Mouse (Mus musculus): Measurements from ENCODE around the gene Pon3. TPM values are rescaled to one million over a fixed set of nuclear protein-coding genes. Genes with fewer than 3 reads are reported as not detected.

Pon3 gene
- 7.1 TPM in 2 replicates for polyA plus RNA-seq (2014; fragmentation: Nextera tagmentation; extraction: Ambion mirVana)

DNA sequence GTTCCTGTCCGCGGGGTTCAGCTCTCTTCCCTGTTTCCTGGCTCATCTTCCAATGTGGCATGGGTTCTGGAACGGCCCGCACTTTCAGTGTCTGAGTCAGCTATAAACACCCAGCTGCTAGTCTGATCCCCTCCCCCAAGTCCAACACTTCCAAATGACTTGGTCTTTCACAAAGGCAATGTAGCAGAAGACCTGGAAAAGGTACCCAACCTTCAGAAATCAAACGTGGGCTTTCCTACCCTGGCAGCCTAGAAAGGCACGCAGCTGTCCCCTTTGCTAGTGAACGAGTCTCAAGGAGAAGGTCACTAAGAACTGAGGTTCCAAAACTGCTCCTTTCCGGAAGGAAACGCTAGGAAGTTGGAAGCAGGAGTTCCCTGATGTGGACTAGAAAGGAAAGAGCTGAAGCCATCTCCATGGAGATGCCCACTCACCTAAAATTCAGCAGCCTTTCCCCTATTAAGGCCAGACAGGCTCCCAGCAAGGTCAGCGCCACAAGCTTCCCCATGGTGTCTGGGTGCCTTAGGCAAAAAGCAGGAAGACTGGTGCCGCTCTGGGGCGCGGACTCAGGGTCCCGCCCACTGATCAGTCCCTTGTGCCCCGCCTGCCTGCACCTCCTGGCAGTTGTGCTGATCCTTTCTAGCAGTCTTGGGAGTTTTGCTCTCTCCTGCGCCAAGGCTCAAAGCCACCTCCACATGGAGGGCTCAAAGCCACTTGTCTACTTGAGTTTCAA lies at the start of gene Pon3:
TSS of gene Pon3 (minus strand) at position 565 of the 730 bp plus-strand sequence.
- Histone ChIP-seq H3K4me3 (ENCODE audit: low read depth, low read length) (peak within 1 kb of the TSS; percentile 8; the same call in 1 of the 2 replicates), H3K9ac (ENCODE audit: low read length) (peak within 1 kb of the TSS; percentile 24; the same call in 1 of the 2 replicates), H3K27ac (ENCODE audit: low read depth, low read length) (no peak within 1 kb of the TSS)

DNA sequence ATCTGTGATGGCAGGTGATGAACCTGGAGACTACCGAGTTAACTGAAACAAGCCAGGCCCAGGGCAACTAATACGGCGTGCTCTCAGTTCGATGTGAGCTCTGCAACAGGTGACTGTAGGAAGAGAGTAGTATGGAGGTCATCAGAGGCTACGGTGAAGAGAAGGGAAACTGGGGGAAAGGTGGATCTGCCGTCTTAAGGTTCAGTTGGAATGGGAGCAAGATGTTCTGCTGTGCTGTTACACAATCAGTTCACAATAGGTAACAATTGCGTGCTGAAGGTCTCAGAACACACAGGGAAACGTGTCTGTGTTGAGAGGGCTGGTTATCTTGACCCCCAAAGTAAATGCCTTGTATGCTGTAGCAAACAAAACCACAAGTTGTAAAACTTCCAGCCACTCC lies 48.9 kb upstream of the Pon3 start:
- no peak overlapping the region for H3K9ac ChIP-seq (ENCODE audit: low read length)
- no peak overlapping the region for H3K4me2 ChIP-seq
- 85% methylated on average over 8 of the region's 8 CpGs for WGBS
- no peak overlapping the region for H3K4me3 ChIP-seq (ENCODE audit: low read depth, low read length)
- 0 out of 2 replicates have a peak, but pooled peaks cover 2% of the 10 kb centered on the region for H3K27me3 ChIP-seq (ENCODE audit: control insufficient read depth, insufficient read depth, low read length)
- no peaks in the 10 kb centered on the region for H3K36me3 ChIP-seq (ENCODE audit: control insufficient read depth, insufficient read depth, low read length)
- no peaks in the 10 kb centered on the region for H3K9me3 ChIP-seq (ENCODE audit: control insufficient read depth, low read length)
- H3K27ac ChIP-seq (ENCODE audit: low read depth, low read length): no peak overlapping the region
- ATAC-seq (ENCODE audit: low FRiP score) (no peak), DNase-seq (ENCODE audit: low spot score, missing footprints) (no peak)
- no peaks in the 10 kb centered on the region for H3K4me1 ChIP-seq (ENCODE audit: control insufficient read depth, insufficient read depth, low read length)

More for the DNA sequence above, at the start of gene Pon3:
- H3K36me3 ChIP-seq (ENCODE audit: control insufficient read depth, insufficient read depth, low read length): no peaks in the 10 kb centered on the region
- DNase-seq (ENCODE audit: low spot score, missing footprints) (peak; percentile 85), ATAC-seq (ENCODE audit: low FRiP score) (peak; percentile 76)
- H3K4me1 ChIP-seq (ENCODE audit: control insufficient read depth, insufficient read depth, low read length): 0 out of 2 replicates have a peak, but pooled peaks cover 3% of the 10 kb centered on the region
- peak within 1 kb of the TSS; percentile 34 for H3K4me2 ChIP-seq
- H3K27me3 ChIP-seq (ENCODE audit: control insufficient read depth, insufficient read depth, low read length): no peaks in the 10 kb centered on the region
- 15% methylated on average over 16 of the region's 16 CpGs for WGBS
- H3K9me3 ChIP-seq (ENCODE audit: control insufficient read depth, low read length): no peaks in the 10 kb centered on the region

DNA sequence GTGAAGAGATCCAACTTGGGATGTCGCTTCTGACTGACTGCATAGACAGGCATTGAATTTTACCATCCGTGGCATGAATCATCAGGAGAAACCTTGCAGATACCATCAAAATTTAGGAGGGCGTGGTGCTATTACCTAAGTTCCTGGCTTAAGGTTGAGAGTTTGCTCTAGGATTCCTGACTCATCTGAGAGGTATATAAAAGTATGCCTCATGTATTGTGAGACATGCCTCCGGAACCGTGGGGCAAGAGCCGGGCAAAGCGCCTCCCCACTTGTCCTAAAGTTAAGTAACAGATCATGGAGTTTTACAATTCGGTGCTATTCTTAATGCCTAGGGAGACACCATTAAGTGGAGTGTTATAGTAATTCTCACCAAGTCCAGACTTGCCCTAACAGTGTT lies 44.5 kb upstream of the Pon3 start:
- DNase-seq (ENCODE audit: low spot score, missing footprints) (no peak), ATAC-seq (ENCODE audit: low FRiP score) (no peak)
- no peak overlapping the region for H3K4me3 ChIP-seq (ENCODE audit: low read depth, low read length)
- 92% methylated on average over 8 of the region's 8 CpGs for WGBS
- no peaks in the 10 kb centered on the region for H3K9me3 ChIP-seq (ENCODE audit: control insufficient read depth, low read length)
- H3K4me1 ChIP-seq (ENCODE audit: control insufficient read depth, insufficient read depth, low read length): peaks cover 6% of the 10 kb centered on the region; the same call in 1 of the 2 replicates
- no peak overlapping the region for H3K4me2 ChIP-seq
- 0 out of 2 replicates have a peak, but pooled peaks cover 2% of the 10 kb centered on the region for H3K27me3 ChIP-seq (ENCODE audit: control insufficient read depth, insufficient read depth, low read length)
- H3K36me3 ChIP-seq (ENCODE audit: control insufficient read depth, insufficient read depth, low read length): no peaks in the 10 kb centered on the region
- no peak overlapping the region for H3K27ac ChIP-seq (ENCODE audit: low read depth, low read length)
- no peak overlapping the region for H3K9ac ChIP-seq (ENCODE audit: low read length)

DNA sequence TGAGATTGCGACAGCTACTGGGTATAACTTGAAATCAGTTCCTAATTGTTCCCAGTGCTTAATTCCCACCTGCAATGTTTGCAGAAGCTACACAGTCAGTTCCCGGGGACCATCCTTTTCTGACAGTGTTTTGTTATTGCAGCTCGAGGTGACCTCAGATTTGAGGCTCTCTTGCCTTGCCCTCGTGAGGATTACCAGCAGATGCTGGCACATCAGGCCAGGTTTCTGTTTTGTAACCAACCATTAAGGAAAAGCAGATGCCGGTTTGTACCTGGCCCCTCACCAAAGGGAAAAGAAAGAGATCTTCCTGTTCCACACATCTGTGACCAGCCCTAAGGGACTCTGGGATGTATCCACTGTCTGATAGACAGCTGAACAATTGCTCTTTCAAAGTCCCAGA lies 43.5 kb upstream of the Pon3 start:
- Histone ChIP-seq H3K4me1 (ENCODE audit: control insufficient read depth, insufficient read depth, low read length) (peaks cover 6% of the 10 kb centered on the region; the same call in 1 of the 2 replicates), H3K9me3 (ENCODE audit: control insufficient read depth, low read length) (no peaks in the 10 kb centered on the region), H3K4me2 (no peak overlapping the region), H3K9ac (ENCODE audit: low read length) (no peak overlapping the region), H3K27ac (ENCODE audit: low read depth, low read length) (no peak overlapping the region), H3K27me3 (ENCODE audit: control insufficient read depth, insufficient read depth, low read length) (0 out of 2 replicates have a peak, but pooled peaks cover 2% of the 10 kb centered on the region), H3K4me3 (ENCODE audit: low read depth, low read length) (no peak overlapping the region), H3K36me3 (ENCODE audit: control insufficient read depth, insufficient read depth, low read length) (no peaks in the 10 kb centered on the region)
- WGBS: 63% methylated on average over 5 of the region's 5 CpGs
- ATAC-seq (ENCODE audit: low FRiP score) (no peak), DNase-seq (ENCODE audit: low spot score, missing footprints) (no peak)

DNA sequence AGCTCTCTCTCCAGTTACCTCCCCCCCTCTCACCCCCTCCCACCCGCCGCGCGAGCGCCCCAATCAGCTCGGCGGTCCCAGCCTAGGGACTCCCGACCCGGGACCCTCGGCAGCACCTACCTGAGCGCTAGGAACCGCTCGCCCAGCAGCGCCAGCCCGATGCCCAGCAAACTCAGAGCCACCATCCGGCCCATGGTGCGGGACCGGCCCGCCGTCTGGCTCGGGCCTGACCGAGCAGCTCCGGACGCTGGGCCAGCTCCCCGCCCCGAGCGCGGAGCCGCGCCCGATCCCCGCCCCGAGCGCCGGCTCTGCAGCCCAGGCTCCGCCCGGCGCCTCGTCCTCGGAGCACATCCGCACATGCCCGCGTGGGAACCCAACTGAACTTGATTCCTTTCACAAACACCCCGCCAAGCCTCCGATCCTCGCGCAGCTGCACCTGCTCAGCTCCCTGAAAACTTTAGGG lies 42.0 kb upstream of the Pon3 start, which contains the start of gene Pon2:
TSS of gene Pon2 (minus strand) at position 364 of the 463 bp plus-strand sequence.
- no peaks in the 10 kb centered on the region for H3K36me3 ChIP-seq (ENCODE audit: control insufficient read depth, insufficient read depth, low read length)
- 0 out of 2 replicates have a peak, but pooled peaks cover 2% of the 10 kb centered on the region for H3K27me3 ChIP-seq (ENCODE audit: control insufficient read depth, insufficient read depth, low read length)
- H3K4me2 ChIP-seq: peak within 1 kb of the TSS; percentile 71
- WGBS: 0% methylated on average over 46 of the region's 47 CpGs
- ATAC-seq (ENCODE audit: low FRiP score): peak; percentile 96
- H3K9me3 ChIP-seq (ENCODE audit: control insufficient read depth, low read length): no peaks in the 10 kb centered on the region
- peak within 1 kb of the TSS; percentile 26; the same call in 1 of the 2 replicates for H3K27ac ChIP-seq (ENCODE audit: low read depth, low read length)
- peak within 1 kb of the TSS; percentile 72 for H3K9ac ChIP-seq (ENCODE audit: low read length)
- H3K4me3 ChIP-seq (ENCODE audit: low read depth, low read length): peak within 1 kb of the TSS; percentile 55
- H3K4me1 ChIP-seq (ENCODE audit: control insufficient read depth, insufficient read depth, low read length): peaks cover 6% of the 10 kb centered on the region; the same call in 1 of the 2 replicates
- DNase-seq (ENCODE audit: low spot score, missing footprints): peak; percentile 97

DNA sequence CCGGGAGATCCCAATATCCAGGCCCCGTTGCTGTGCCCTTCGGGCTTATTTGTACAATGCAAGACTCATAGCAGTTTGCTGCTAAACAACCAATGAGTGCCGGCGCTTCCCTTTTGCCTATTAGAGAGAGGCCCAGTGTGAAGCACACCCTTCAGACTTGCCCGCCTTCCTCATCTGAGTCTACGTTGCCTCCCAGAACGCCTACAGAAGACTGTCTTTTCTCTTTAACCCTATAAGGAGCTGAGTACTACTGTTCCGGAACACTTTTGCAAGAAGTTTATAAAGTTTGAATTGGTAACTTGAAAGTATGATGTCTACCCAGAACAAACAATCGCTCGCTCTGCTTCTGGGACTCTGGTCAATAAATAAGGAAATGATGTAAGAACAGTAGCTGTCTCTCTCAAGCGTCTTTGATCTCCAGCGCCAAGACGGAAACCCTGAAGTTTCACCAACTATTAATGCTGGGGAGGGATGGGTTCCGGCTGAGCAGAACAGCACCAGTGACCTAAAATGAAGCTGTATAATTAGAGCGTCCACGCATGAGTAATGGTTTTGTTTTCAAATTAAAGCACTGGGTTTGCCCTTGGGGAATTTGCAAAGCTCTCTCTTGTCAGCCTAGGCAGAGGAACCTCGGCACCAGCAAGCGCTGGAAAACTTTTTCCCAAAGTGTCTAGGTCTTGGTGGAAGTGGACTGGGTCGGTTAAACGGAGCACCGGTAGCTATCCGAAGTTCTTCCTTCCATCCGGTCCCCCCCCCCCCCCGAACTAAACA lies 41.4 kb upstream of the Pon3 start:
- H3K9ac ChIP-seq (ENCODE audit: low read length): peak overlapping the region; percentile 72
- ATAC-seq (ENCODE audit: low FRiP score): peak; percentile 58
- H3K9me3 ChIP-seq (ENCODE audit: control insufficient read depth, low read length): no peaks in the 10 kb centered on the region
- peak overlapping the region; percentile 55 for H3K4me3 ChIP-seq (ENCODE audit: low read depth, low read length)
- peak; percentile 95 for DNase-seq (ENCODE audit: low spot score, missing footprints)
- H3K36me3 ChIP-seq (ENCODE audit: control insufficient read depth, insufficient read depth, low read length): no peaks in the 10 kb centered on the region
- 0 out of 2 replicates have a peak, but pooled peaks cover 2% of the 10 kb centered on the region for H3K27me3 ChIP-seq (ENCODE audit: control insufficient read depth, insufficient read depth, low read length)
- H3K4me1 ChIP-seq (ENCODE audit: control insufficient read depth, insufficient read depth, low read length): peaks cover 6% of the 10 kb centered on the region; the same call in 1 of the 2 replicates
- WGBS: 8% methylated on average over 25 of the region's 25 CpGs
- H3K27ac ChIP-seq (ENCODE audit: low read depth, low read length): peak overlapping the region; percentile 26; the same call in 1 of the 2 replicates
- H3K4me2 ChIP-seq: peak overlapping the region; percentile 71

DNA sequence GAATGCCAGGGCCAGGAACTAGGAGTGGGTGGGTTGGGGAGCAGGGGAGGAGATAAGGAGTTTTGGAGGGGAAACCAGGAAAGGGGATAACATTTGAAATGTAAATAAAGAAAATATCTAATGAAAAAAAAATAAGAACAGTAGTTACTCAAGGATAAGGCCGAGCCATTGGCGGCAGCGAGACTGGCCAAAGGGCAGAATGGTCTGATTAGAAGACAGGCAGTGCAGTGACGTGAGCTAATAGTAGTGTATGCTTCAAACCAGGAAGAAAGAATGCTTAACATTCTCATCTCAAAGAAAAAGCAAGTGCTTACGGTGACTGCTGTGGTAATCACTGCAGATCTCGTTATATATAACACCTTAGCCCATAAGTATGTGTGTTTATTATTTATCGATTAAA lies 40.0 kb upstream of the Pon3 start:
- Histone ChIP-seq H3K27me3 (ENCODE audit: control insufficient read depth, insufficient read depth, low read length) (0 out of 2 replicates have a peak, but pooled peaks cover 2% of the 10 kb centered on the region), H3K27ac (ENCODE audit: low read depth, low read length) (no peak overlapping the region), H3K9me3 (ENCODE audit: control insufficient read depth, low read length) (no peaks in the 10 kb centered on the region), H3K4me3 (ENCODE audit: low read depth, low read length) (no peak overlapping the region), H3K4me1 (ENCODE audit: control insufficient read depth, insufficient read depth, low read length) (peaks cover 6% of the 10 kb centered on the region; the same call in 1 of the 2 replicates), H3K36me3 (ENCODE audit: control insufficient read depth, insufficient read depth, low read length) (no peaks in the 10 kb centered on the region), H3K9ac (ENCODE audit: low read length) (no peak overlapping the region), H3K4me2 (no peak overlapping the region)
- ATAC-seq (ENCODE audit: low FRiP score): no peak
- WGBS: 94% methylated on average over 7 of the region's 7 CpGs
- no peak for DNase-seq (ENCODE audit: low spot score, missing footprints)

DNA sequence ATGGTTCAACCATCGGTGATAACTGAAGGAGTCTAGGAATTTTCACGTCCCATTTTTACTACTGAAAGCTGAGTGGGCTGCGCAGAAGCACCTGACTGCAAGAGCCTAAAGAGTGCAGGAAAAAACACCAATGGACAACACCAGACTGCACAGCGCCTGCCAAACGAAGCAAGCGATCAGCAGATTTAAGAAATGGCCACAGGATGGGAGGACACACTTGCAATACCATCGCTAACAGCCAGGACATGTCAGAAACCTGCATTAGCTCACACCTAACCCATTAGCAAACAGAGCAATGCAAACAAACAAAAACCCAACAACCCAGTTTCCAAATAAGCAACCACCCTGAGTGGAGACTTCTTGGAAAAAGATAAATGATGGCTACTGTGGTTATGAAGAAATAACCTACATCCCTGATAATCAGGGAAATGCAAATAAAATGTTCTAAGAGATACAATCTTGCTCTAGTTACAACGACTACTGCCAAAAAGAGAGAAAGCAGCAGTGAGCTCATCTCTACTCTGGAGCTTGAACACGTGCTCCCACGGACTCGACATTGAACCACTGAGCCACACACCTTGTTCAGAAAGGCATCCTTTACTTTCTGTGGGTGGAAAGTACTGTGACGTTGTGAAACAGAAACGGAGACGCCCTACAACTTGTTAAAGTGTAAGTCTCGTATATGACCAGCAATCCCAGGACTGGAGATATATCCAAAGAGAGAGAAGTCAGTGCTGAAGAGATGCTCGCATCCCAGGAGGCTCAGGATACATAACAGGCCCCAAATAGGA lies 38.8 kb upstream of the Pon3 start:
- Histone ChIP-seq H3K9me3 (ENCODE audit: control insufficient read depth, low read length) (no peaks in the 10 kb centered on the region), H3K4me1 (ENCODE audit: control insufficient read depth, insufficient read depth, low read length) (peaks cover 6% of the 10 kb centered on the region; the same call in 1 of the 2 replicates), H3K4me2 (no peak overlapping the region), H3K27me3 (ENCODE audit: control insufficient read depth, insufficient read depth, low read length) (no peaks in the 10 kb centered on the region), H3K27ac (ENCODE audit: low read depth, low read length) (no peak overlapping the region), H3K36me3 (ENCODE audit: control insufficient read depth, insufficient read depth, low read length) (no peaks in the 10 kb centered on the region), H3K4me3 (ENCODE audit: low read depth, low read length) (no peak overlapping the region), H3K9ac (ENCODE audit: low read length) (no peak overlapping the region)
- no peak for ATAC-seq (ENCODE audit: low FRiP score)
- 95% methylated on average over 16 of the region's 16 CpGs for WGBS
- no peak for DNase-seq (ENCODE audit: low spot score, missing footprints)

All from midbrain, embryonic 11.5 days (tissue).